Mouse (Mus musculus) cerebellum, adult 2 months (tissue): ENCODE data around the gene Fance. TPM values are rescaled to one million over a fixed set of nuclear protein-coding genes. Genes with fewer than 3 reads are reported as not detected.
A peak's percentile ranks its signal among the peaks of the same experiment; 100 is the strongest.
"Not testable (repeated sequence)": the region's sequence is repeated elsewhere in the genome, so short reads cannot be mapped to it uniquely, and the experiment has no call there.

Experiments
- DNase-seq, 2 experiments: peaks; one replicate each; pipeline ENCODE4 v3.0.0; 2021
- H3K27ac ChIP-seq: fragments of 200-500 bp; 2 replicates; pipeline ENCODE4 v1.5.1; 2012; ENCODE audit warnings: low read length, control low read depth, inconsistent platforms; ENCODE audit not compliant: insufficient read depth
- H3K27me3 ChIP-seq: fragments of 200-500 bp; 2 replicates; pipeline ENCODE4 v1.6.1; 2012; ENCODE audit warnings: inconsistent platforms, mild to moderate bottlenecking, low read length, moderate library complexity; ENCODE audit not compliant: control insufficient read depth, insufficient read depth
- H3K4me1 ChIP-seq: fragments of 200-500 bp; 2 replicates; pipeline ENCODE4 v1.6.1; 2011; ENCODE audit warnings: low read length; ENCODE audit not compliant: control insufficient read depth, insufficient read depth
- H3K4me3 ChIP-seq: fragments of 200-500 bp; replicated peaks from 2 replicates; pipeline ENCODE3; 2011; ENCODE audit warnings: mild to moderate bottlenecking, low read depth, low read length, control low read depth; ENCODE audit not compliant: insufficient read depth
- CTCF ChIP-seq: fragments of 200-500 bp; IDR thresholded peaks from 2 replicates; pipeline ENCODE4 v1.5.1; 2011; ENCODE audit warnings: low read depth, mild to moderate bottlenecking, control low read depth, low read length, moderate library complexity, borderline replicate concordance; ENCODE audit not compliant: insufficient read depth
- POLR2A ChIP-seq: fragments of 200-500 bp; IDR thresholded peaks from 2 replicates; pipeline ENCODE4 v1.6.1; 2011; ENCODE audit warnings: low read length, control low read depth, borderline replicate concordance; ENCODE audit not compliant: insufficient read depth
- WGBS: fragments of 180-500 bp; shearing (Covaris S2); methylation state at CpG from one replicate; pipeline ENCODE4 v1.1.7; 2018; 5-methylcytosine and 5-hydroxymethylcytosine counted together
- polyA plus RNA-seq: library from polyadenylated mRNA; depleted of rRNA; stranded (reverse); fragments of >200 nt; gene quantifications from 2 replicates; pipeline ENCODE4 v1.2.3, GENCODE M21; 2012

Gene Fance
- polyA plus RNA-seq, 1 experiment = 16.5 TPM

GRCm38 (mm10) chr17:28316476-28316875, 3.2 kb downstream of the Fance start:
- TF ChIP-seq POLR2A (no peak), CTCF (no peak)
- H3K27me3 ChIP-seq = no peaks in the 10 kb centered on the region
- peaks cover 5% of the 10 kb centered on the region; the same call in 1 of the 2 replicates for H3K4me1 ChIP-seq
- no peak for DNase-seq
- no peak overlapping the region for H3K27ac ChIP-seq
- H3K4me3 ChIP-seq = no peak overlapping the region
- 90% methylated on average over 9 of the region's 9 CpGs for WGBS

DNA sequence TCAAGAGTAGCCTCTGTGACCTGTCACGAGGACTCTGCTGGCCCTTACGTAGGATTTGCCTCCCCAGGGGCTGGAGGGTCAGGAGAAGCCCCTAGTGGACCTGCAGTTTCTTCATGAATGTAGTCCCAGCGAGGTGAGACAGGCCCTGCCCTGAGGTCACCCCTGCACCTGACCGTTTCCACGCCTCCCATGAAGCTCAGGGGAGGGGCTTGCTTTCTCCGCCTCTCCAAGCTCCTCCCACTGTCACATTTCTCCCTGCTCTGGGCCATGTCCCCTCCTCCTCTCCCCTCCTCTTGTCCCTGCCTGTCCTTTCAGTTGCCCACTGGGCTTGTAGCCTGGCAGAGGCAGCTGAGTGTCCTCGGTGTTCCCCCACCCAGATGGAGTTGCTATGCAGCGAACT, 3.8 kb downstream of the Fance start:
- peaks cover 5% of the 10 kb centered on the region; the same call in 1 of the 2 replicates for H3K4me1 ChIP-seq
- DNase-seq = no peak
- H3K27me3 ChIP-seq = no peaks in the 10 kb centered on the region
- TF ChIP-seq POLR2A (no peak), CTCF (no peak)
- H3K4me3 ChIP-seq = no peak overlapping the region
- H3K27ac ChIP-seq = no peak overlapping the region
- 64% methylated on average over 8 of the region's 8 CpGs for WGBS

DNA sequence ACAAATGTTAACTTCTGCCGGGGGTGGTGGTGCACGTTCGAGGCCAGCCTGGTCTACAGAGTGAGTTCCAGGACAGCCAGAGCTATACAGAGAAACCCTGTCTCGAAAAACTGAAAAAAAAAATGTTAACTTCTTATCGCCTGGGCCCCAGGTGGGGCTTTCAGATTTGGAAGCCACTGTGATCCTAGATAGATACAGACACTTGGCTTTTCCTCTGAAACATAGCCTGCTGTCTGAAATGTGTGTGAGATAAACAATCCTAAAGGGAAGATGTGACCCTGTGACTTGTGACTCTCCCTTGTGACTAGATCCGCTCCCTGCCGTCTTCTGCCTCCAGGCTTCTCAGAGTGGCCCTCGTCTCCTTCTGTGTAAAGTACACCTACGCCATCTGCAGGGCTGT, 4.4 kb downstream of the Fance start:
- Histone ChIP-seq H3K27ac (no peak overlapping the region), H3K4me1 (peaks cover 5% of the 10 kb centered on the region; the same call in 1 of the 2 replicates), H3K4me3 (no peak overlapping the region), H3K27me3 (no peaks in the 10 kb centered on the region)
- 85% methylated on average over 9 of the region's 9 CpGs for WGBS
- DNase-seq = no peak
- no peak for TF ChIP-seq POLR2A
- TF ChIP-seq CTCF = no peak

GRCm38 (mm10) chr17:28321700-28322099, 8.4 kb downstream of the Fance start:
- no peak for DNase-seq
- 75% methylated on average over 4 of the region's 4 CpGs for WGBS
- Histone ChIP-seq H3K4me1 (no peaks in the 10 kb centered on the region), H3K4me3 (no peak overlapping the region), H3K27me3 (no peaks in the 10 kb centered on the region), H3K27ac (no peak overlapping the region)
- TF ChIP-seq CTCF (no peak), POLR2A (no peak)

DNA sequence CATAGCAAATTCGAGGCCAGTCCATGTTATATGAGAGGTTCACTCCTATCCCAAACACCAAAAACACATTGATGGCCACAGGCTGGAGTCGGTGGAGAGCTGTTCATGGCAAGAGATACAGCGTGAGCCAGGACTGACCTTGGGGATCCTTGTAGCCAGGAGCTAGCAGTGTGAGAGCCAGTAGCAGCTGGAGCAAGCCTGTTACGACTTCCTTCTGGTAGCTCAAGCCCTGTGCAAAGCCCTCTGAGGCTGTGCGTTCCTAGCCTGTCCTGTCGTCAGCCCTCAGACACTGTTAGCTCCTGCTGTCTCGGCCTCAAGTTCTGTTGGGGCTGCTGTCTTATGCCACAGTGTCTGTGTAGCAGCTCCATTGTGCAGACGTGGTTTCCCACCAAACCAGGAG, 10.5 kb downstream of the Fance start:
- H3K27ac ChIP-seq = no peak overlapping the region
- TF ChIP-seq POLR2A (no peak), CTCF (no peak)
- peaks cover 8% of the 10 kb centered on the region for H3K4me1 ChIP-seq
- no peak overlapping the region for H3K4me3 ChIP-seq
- 94% methylated on average over 8 of the region's 8 CpGs for WGBS
- no peak for DNase-seq
- H3K27me3 ChIP-seq = no peaks in the 10 kb centered on the region

- H3K4me1 ChIP-seq, H3K27me3 ChIP-seq, H3K4me3 ChIP-seq, H3K27ac ChIP-seq, DNase-seq: not testable (repeated sequence)
- 95% methylated on average over 7 of the region's 7 CpGs for WGBS
These were observed 11.1 kb downstream of the Fance start for GRCm38 (mm10) chr17:28324416-28324815.

GRCm38 (mm10) chr17:28325751-28326150, 12.4 kb downstream of the Fance start:
- 91% methylated on average over 8 of the region's 8 CpGs for WGBS

DNA sequence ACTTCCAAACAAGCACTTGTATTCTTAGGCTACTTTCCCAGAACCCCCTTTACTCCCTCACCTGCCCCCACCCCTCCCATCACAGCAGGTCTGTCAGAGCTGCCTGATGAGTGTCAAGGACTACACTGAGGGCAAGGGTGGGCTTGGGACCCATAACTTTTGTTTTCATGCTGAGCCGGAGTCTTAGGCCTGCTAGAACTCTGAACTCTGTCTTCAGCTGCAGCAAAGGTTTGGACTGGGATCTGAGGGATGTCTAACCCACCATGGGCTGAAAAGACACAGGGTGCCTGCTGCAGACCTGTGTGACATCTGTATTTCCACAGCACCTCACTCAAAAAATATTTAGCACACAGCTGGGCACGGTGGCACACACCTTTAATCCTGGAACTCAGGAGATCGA, 13.6 kb downstream of the Fance start:
- no peak overlapping the region for H3K4me3 ChIP-seq
- 84% methylated on average over 3 of the region's 3 CpGs for WGBS
- H3K27ac ChIP-seq = no peak overlapping the region
- no peak for DNase-seq
- TF ChIP-seq CTCF (no peak), POLR2A (no peak)
- H3K27me3 ChIP-seq = no peaks in the 10 kb centered on the region
- peaks cover 8% of the 10 kb centered on the region for H3K4me1 ChIP-seq

More at GRCm38 (mm10) chr17:28325751-28326150, 12.4 kb downstream of the Fance start:
- TF ChIP-seq POLR2A = no peak
- no peak for TF ChIP-seq CTCF
- Histone ChIP-seq H3K27ac (no peak overlapping the region), H3K4me1 (peaks cover 8% of the 10 kb centered on the region), H3K4me3 (no peak overlapping the region), H3K27me3 (no peaks in the 10 kb centered on the region)
- no peak for DNase-seq

- WGBS = 10% methylated on average over 22 of the region's 22 CpGs
- H3K4me1 ChIP-seq = peaks cover 8% of the 10 kb centered on the region
- H3K4me3 ChIP-seq = peak overlapping the region; percentile 62
- H3K27me3 ChIP-seq = no peaks in the 10 kb centered on the region
- peak overlapping the region; percentile 62 for H3K27ac ChIP-seq
- TF ChIP-seq POLR2A = no peak
- no peak for TF ChIP-seq CTCF
- no peak for DNase-seq
These were observed 14.5 kb downstream of the Fance start for GRCm38 (mm10) chr17:28327673-28328325.
